Mouse (Mus musculus) heart, postnatal 10 days (tissue): ENCODE results near the gene Stac2. TPM values are rescaled to one million over a fixed set of nuclear protein-coding genes. Genes with fewer than 3 reads are reported as not detected.

ENCODE experiments used
- DNase-seq, 2 experiments: peaks; one replicate each; pipeline ENCODE4 v3.0.0; 2021
- intact Hi-C: fragments of 180-260 bp; cut with DNase I; formaldehyde crosslinking; loops from one replicate; pipeline ENCODE4 v1.15.1; 2025
- total RNA-seq, 2 experiments: library from RNA; stranded (reverse); gene quantifications; 2 replicates each; pipeline ENCODE4 v1.2.3; 2021

The Stac2 gene
- under 1 TPM; 0.31 to 0.42 TPM for total RNA-seq

- peak; percentile 72 to 77 for DNase-seq
- intact Hi-C loops, result no loop called here
Observed at GRCm38 (mm10) chr11:98052989-98053834, at the start of gene Stac2. Gene Stac2, minus strand, starts transcription at chr11:98053462.

DNA sequence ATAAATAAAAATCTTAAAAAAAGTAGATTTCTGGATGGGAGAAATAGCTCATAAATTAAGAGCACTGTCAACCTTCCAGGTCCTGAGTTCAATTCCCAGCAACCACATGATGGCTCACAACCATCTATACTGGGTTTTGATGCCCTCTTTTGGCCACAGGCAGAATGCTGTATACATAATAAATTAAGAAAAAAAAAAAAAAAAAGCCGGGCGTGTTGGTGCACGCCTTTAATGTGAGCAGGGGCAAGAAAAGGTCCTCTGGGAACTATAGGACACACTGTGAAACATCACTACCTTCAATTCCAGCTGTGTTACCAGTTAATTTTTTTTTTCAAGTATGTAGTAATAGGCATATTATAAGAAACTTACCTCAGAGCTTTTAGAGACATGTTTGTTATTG, 48.1 kb upstream of the Stac2 start:
- no peak for DNase-seq
- intact Hi-C loops, result no loop called here

- peak in 1 of 2 experiments; percentile 44 for DNase-seq
- intact Hi-C loops, result loop anchor here (10.0 kb wide), 1 partner anchor 154 kb away; no protein-coding TSS in a partner anchor
Observed at GRCm38 (mm10) chr11:98090583-98090982, 37.3 kb upstream of the Stac2 start.

GRCm38 (mm10) chr11:98088224-98088623, 35.0 kb upstream of the Stac2 start:
- intact Hi-C loops, result no loop called here
- DNase-seq, result peak; percentile 51 to 69

- no peak for DNase-seq
- intact Hi-C loops, result no loop called here
Observed at GRCm38 (mm10) chr11:98086574-98086973, 33.3 kb upstream of the Stac2 start.

- no peak for DNase-seq
Observed at GRCm38 (mm10) chr11:98086141-98086540, 32.9 kb upstream of the Stac2 start.

DNA sequence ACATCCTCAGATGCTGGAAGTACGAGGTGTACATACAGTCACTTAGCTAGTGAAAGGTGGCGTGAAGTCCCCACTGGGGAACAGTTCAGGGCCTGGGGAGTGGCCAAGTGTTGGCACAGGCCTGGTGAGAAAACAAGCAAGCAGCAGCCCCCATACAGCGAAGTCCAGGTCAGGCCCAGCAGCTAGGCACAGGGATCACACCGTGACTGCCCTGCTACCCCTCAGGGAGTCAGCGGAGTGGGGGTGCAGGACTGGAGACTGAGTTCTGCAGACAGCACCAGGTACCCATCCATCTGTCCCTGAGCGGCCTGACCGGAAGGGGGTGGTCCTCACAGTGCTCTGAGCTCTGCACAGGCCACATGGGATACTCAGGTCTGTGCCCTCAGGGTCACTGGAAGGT, 29.5 kb upstream of the Stac2 start:
- no peak for DNase-seq
- intact Hi-C loops, result no loop called here

More at GRCm38 (mm10) chr11:98086141-98086540, 32.9 kb upstream of the Stac2 start:
- intact Hi-C loops, result no loop called here

GRCm38 (mm10) chr11:98080450-98080849, 27.2 kb upstream of the Stac2 start:
- no peak for DNase-seq
- intact Hi-C loops, result no loop called here

- intact Hi-C loops, result no loop called here
- peak; percentile 65 to 69 for DNase-seq
Observed at GRCm38 (mm10) chr11:98077086-98077485, 23.8 kb upstream of the Stac2 start.

GRCm38 (mm10) chr11:98075195-98075808, 22.0 kb upstream of the Stac2 start:
- peak; percentile 91 to 95 for DNase-seq
- intact Hi-C loops, result loop anchor here (1.0 to 2.0 kb wide), 2 partner anchors 44 to 175 kb away; no protein-coding TSS in a partner anchor

- no peak for DNase-seq
- intact Hi-C loops, result no loop called here
Observed at GRCm38 (mm10) chr11:98073442-98073841, 20.2 kb upstream of the Stac2 start.

GRCm38 (mm10) chr11:98067255-98067654, 14.0 kb upstream of the Stac2 start:
- DNase-seq, result no peak
- intact Hi-C loops, result no loop called here

- no peak for DNase-seq
- intact Hi-C loops, result no loop called here
Observed at GRCm38 (mm10) chr11:98066201-98066600, 12.9 kb upstream of the Stac2 start.

DNA sequence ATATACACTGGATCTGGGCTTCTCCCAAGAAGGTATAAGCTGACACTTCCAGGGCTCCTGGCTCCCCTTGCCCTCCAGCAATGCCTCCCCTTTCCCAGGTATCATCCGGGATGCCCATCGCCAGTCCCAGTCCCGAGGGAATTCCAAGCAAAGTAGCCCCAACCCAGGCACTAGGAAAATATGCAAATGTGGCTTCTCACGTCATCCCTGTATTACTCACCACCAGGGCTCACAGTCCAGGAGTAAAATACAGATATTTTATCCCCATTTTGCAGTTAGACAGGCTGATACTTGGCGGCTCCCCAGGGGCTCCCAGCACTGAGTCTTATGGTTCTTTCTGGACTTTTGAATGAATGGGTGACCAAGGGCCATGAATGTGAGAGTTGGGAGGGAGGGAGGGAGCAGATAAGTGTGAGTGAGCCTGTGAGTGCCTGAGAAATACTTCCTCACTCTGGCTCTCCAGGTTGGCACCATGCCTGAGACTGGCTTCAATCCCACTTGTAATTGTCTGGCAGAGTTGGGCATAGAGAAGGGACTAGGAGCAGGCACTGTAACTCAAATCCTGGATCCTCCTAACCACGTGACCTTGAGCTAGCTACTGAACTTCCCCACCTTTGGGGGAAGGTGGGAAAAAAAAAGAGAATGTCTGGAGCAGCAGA, 8.8 kb upstream of the Stac2 start:
- intact Hi-C loops, result no loop called here
- peak; percentile 75 to 81 for DNase-seq

DNA sequence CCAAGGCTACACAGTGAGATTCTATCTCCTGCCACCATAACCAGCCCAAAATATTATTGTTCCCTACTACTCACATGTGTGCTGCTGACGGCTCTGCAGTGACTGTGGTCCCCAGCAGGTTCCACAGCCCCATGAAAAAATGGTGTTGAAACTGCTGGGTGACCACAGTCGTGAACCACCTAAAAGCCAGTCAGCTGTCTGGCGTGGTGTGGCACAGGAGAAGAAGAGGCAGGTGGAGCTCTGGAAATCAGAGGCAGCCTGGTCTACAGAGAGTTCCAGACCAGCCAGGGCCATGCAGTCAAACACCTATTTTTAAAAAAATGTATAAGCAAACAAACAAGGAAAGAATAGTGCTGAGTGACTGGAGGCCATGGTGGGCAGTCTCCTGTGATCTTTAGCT, 8.2 kb upstream of the Stac2 start:
- intact Hi-C loops, result no loop called here
- DNase-seq, result no peak

DNA sequence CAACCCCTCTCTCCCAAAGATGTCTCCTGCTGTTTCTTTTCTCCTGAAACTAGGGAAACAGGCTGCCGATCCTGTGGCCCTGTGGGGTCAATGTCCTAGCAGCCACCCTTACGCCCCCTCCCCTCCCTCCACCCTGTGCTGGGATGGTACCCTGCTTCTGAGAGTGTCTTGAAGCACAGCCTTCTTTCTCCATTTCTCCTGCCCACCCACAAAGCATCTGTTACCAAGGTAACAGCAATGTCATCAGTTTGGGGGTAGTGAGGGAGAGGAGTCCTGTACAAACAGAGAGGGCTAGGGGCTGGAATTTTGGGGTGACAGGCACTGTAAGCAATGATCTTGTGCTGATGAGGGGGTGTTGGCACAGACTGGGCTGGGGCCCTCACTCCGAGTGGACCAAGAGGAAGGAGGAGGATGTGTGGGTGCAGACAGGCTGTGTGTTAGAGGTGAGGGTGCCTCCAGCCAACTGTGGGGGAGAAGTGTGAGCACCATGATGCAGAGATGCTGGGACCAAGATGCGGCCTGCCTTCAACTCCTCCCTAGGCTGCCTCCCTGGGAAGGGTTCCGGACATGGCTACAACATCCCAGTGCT, 6.9 kb upstream of the Stac2 start:
- intact Hi-C loops, result no loop called here
- DNase-seq, result no peak

GRCm38 (mm10) chr11:98059662-98060061, 6.4 kb upstream of the Stac2 start:
- intact Hi-C loops, result no loop called here
- no peak for DNase-seq

DNA sequence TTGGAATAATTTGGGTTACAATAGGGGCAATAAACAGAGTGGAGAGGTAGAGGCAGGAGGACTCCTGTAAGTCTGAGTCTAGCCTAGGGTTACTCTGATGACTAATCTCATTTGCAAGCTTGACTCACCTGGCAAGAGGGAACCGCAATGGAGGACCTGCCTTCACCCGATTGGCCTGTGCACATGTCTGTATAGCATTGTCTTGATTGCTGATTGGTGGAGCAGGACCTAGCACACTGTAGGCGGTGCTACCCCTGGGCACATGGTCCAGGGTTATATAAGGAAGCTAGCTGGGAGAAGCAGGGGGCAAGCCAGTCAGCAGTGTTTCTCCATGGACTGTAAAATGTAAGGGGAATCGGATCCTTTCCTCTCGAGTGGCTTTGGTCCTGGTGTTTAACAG, 4.7 kb upstream of the Stac2 start:
- intact Hi-C loops, result no loop called here
- DNase-seq, result no peak

GRCm38 (mm10) chr11:98057466-98057865, 4.2 kb upstream of the Stac2 start:
- intact Hi-C loops, result no loop called here
- DNase-seq, result no peak

- intact Hi-C loops, result no loop called here
- DNase-seq, result no peak
Observed at GRCm38 (mm10) chr11:98052129-98052988, 903 bp downstream of the Stac2 start.
